Mouse (Mus musculus) left cerebral cortex, postnatal 10 days (tissue): ENCODE measurements at regions not wholly inside any gene's neighbourhood (a gene's known extent, or its start where the extent isn't known, plus 50 kb on each side); places are given as distances from the start of the nearest gene placed in this dataset.

Experiments used
- DNase-seq, 2 experiments: peaks; one replicate each; pipeline ENCODE4 v3.0.0; 2021 to 2022; ENCODE audit warnings: low spot score in 2 of 2, mixed read lengths in 1 of 2; ENCODE audit errors: extremely low spot score in 1 of 2
- intact Hi-C: fragments of 180-260 bp; cut with DNase I; formaldehyde crosslinking; loops from one replicate; pipeline ENCODE4 v1.15.1; 2025

GRCm38 (mm10) chr8:33079867-33080585, 348.5 kb upstream of the 5930422O12Rik start:
- intact Hi-C loops: no loop called here

GRCm38 (mm10) chr8:33081941-33082340, 346.6 kb upstream of the 5930422O12Rik start:
- no peak for DNase-seq
- intact Hi-C loops: no loop called here

More at GRCm38 (mm10) chr8:33079867-33080585, 348.5 kb upstream of the 5930422O12Rik start:
- no peak for DNase-seq

- DNase-seq: no peak
- intact Hi-C loops: no loop called here
Measured at GRCm38 (mm10) chr8:33085461-33085860, 343.0 kb upstream of the 5930422O12Rik start.

DNA sequence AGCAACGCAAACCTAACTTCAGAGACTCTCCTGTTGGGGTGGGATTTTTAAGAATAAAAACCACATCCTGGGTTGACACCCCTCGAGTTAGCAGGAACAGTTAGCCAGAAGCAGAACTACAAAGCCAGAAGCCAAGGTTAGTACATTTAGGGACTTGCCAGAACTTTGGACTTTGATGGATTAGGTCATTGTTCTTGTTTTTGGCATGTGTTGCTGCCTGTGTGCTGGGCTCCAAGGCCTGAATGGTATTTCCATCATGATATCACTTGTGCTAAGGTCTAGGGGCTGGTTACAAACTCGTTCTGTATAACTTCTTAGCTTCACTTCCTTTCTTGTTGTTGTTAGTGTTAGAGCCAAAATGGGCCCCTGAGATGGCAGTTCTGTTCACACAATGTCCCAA, 338.8 kb upstream of the 5930422O12Rik start:
- intact Hi-C loops: no loop called here

DNA sequence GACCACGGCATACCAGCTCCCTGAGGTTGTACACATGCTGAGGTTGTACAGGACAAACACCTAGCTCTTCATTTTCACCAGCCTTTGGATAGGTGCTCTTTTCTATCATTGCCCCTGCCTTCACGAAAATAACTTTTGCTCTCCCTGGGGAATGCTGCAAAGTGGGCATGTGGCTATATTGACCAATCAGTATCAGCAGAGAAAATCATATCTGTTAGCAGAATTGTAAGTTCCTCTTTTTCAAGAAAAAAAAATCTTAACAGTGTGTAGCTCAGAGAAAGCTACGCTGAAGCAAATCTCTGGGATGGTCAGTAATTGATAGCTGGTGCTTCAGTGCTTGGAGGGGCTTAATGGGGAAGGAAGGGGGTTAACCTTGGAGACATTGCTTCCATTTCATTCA, 319.6 kb upstream of the 5930422O12Rik start:
- intact Hi-C loops: no loop called here

More for the DNA sequence above, 338.8 kb upstream of the 5930422O12Rik start:
- no peak for DNase-seq

GRCm38 (mm10) chr8:33115271-33116236, 313.0 kb upstream of the 5930422O12Rik start:
- intact Hi-C loops: no loop called here
- no peak for DNase-seq

More for the DNA sequence above, 319.6 kb upstream of the 5930422O12Rik start:
- no peak for DNase-seq

- no peak for DNase-seq
- intact Hi-C loops: no loop called here
Measured at GRCm38 (mm10) chr8:33123061-33123587, 305.4 kb upstream of the 5930422O12Rik start.

GRCm38 (mm10) chr8:33126981-33127380, 301.5 kb upstream of the 5930422O12Rik start:
- intact Hi-C loops: no loop called here
- DNase-seq: no peak

- intact Hi-C loops: no loop called here
- no peak for DNase-seq
Measured at GRCm38 (mm10) chr8:33138874-33139273, 289.6 kb upstream of the 5930422O12Rik start.

- intact Hi-C loops: no loop called here
- DNase-seq: no peak
Measured at GRCm38 (mm10) chr8:33139850-33140249, 288.7 kb upstream of the 5930422O12Rik start.

GRCm38 (mm10) chr8:33177642-33178041, 250.9 kb upstream of the 5930422O12Rik start:
- intact Hi-C loops: no loop called here
- no peak for DNase-seq

- no peak for DNase-seq
- intact Hi-C loops: loop anchor here (5.0 to 10.0 kb wide), 3 partner anchors 168 to 1178 kb away; no protein-coding TSS in a partner anchor
Measured at GRCm38 (mm10) chr8:33183029-33183428, 245.5 kb upstream of the 5930422O12Rik start.
